Mouse (Mus musculus) brown adipose tissue, adult 24 weeks (tissue): ENCODE data around the gene Cmah. TPM values are rescaled to one million over a fixed set of nuclear protein-coding genes. Genes with fewer than 3 reads are reported as not detected.

Experiments used
- H3K27ac ChIP-seq: fragments of 200-500 bp; replicated peaks from 2 replicates; pipeline ENCODE4 v1.5.1; 2012; ENCODE audit warnings: low read depth, mild to moderate bottlenecking, low read length
- H3K4me1 ChIP-seq: fragments of 200-500 bp; 2 replicates; pipeline ENCODE4 v1.6.1; 2012; ENCODE audit warnings: low read length, mixed read lengths; ENCODE audit not compliant: control insufficient read depth, insufficient read depth, insufficient read length
- H3K4me3 ChIP-seq: fragments of 200-500 bp; 2 replicates; pipeline ENCODE4 v1.5.1; 2012; ENCODE audit warnings: low read depth, mild to moderate bottlenecking, low read length, moderate library complexity; ENCODE audit not compliant: insufficient read depth
- polyA plus RNA-seq: library from polyadenylated mRNA; stranded (reverse); fragments of >200 nt; gene quantifications from 2 replicates; pipeline ENCODE4 v1.2.4, GENCODE M21; 2012; ENCODE audit not compliant: missing spikeins, insufficient read depth, insufficient read length

Gene Cmah
- polyA plus RNA-seq, 1 experiment = 3.6 TPM

GRCm38 (mm10) chr13:24493784-24494183, 166.6 kb downstream of the Cmah start:
- Histone ChIP-seq H3K4me1 (no peaks in the 10 kb centered on the region), H3K4me3 (no peak overlapping the region)

GRCm38 (mm10) chr13:24496353-24496752, 169.1 kb downstream of the Cmah start:
- no peak overlapping the region for H3K27ac ChIP-seq
- no peak overlapping the region for H3K4me3 ChIP-seq
- H3K4me1 ChIP-seq = no peaks in the 10 kb centered on the region

More at GRCm38 (mm10) chr13:24493784-24494183, 166.6 kb downstream of the Cmah start:
- H3K27ac ChIP-seq = no peak overlapping the region

GRCm38 (mm10) chr13:24497001-24497400, 169.8 kb downstream of the Cmah start:
- no peak overlapping the region for H3K27ac ChIP-seq
- H3K4me1 ChIP-seq = no peaks in the 10 kb centered on the region

GRCm38 (mm10) chr13:24498342-24498741, 171.1 kb downstream of the Cmah start:
- no peaks in the 10 kb centered on the region for H3K4me1 ChIP-seq
- H3K4me3 ChIP-seq = no peak overlapping the region
- H3K27ac ChIP-seq = no peak overlapping the region

More at GRCm38 (mm10) chr13:24497001-24497400, 169.8 kb downstream of the Cmah start:
- no peak overlapping the region for H3K4me3 ChIP-seq

GRCm38 (mm10) chr13:24499505-24499904, 172.3 kb downstream of the Cmah start:
- Histone ChIP-seq H3K4me1 (no peaks in the 10 kb centered on the region), H3K27ac (no peak overlapping the region), H3K4me3 (no peak overlapping the region)

- no peak overlapping the region for H3K27ac ChIP-seq
- H3K4me3 ChIP-seq = no peak overlapping the region; the same call in 1 of the 2 replicates
- no peaks in the 10 kb centered on the region for H3K4me1 ChIP-seq
Observed at GRCm38 (mm10) chr13:24501179-24501905, 174.1 kb downstream of the Cmah start.

- Histone ChIP-seq H3K4me1 (no peaks in the 10 kb centered on the region), H3K4me3 (no peak overlapping the region)
Observed at GRCm38 (mm10) chr13:24501919-24502318, 174.7 kb downstream of the Cmah start.

GRCm38 (mm10) chr13:24505812-24506211, 178.6 kb downstream of the Cmah start:
- Histone ChIP-seq H3K4me3 (no peak overlapping the region), H3K27ac (no peak overlapping the region), H3K4me1 (no peaks in the 10 kb centered on the region)

More at GRCm38 (mm10) chr13:24501919-24502318, 174.7 kb downstream of the Cmah start:
- no peak overlapping the region for H3K27ac ChIP-seq

- Histone ChIP-seq H3K4me1 (no peaks in the 10 kb centered on the region), H3K27ac (no peak overlapping the region)
Observed at GRCm38 (mm10) chr13:24507156-24507555, 180.0 kb downstream of the Cmah start.

GRCm38 (mm10) chr13:24508917-24509316, 181.7 kb downstream of the Cmah start:
- no peaks in the 10 kb centered on the region for H3K4me1 ChIP-seq
- no peak overlapping the region for H3K4me3 ChIP-seq
- H3K27ac ChIP-seq = no peak overlapping the region

More at GRCm38 (mm10) chr13:24507156-24507555, 180.0 kb downstream of the Cmah start:
- no peak overlapping the region for H3K4me3 ChIP-seq

GRCm38 (mm10) chr13:24511367-24511766, 184.2 kb downstream of the Cmah start:
- no peaks in the 10 kb centered on the region for H3K4me1 ChIP-seq
- H3K27ac ChIP-seq = no peak overlapping the region
- no peak overlapping the region for H3K4me3 ChIP-seq

- Histone ChIP-seq H3K4me3 (no peak overlapping the region), H3K4me1 (no peaks in the 10 kb centered on the region), H3K27ac (no peak overlapping the region)
Observed at GRCm38 (mm10) chr13:24511932-24512520, 184.8 kb downstream of the Cmah start.

GRCm38 (mm10) chr13:24513717-24514116, 186.5 kb downstream of the Cmah start:
- H3K4me1 ChIP-seq = no peaks in the 10 kb centered on the region
- no peak overlapping the region for H3K4me3 ChIP-seq
- H3K27ac ChIP-seq = no peak overlapping the region

GRCm38 (mm10) chr13:24515101-24515675, 188.0 kb downstream of the Cmah start:
- Histone ChIP-seq H3K27ac (no peak overlapping the region), H3K4me1 (no peaks in the 10 kb centered on the region), H3K4me3 (no peak overlapping the region)

- Histone ChIP-seq H3K27ac (no peak overlapping the region), H3K4me3 (no peak overlapping the region)
Observed at GRCm38 (mm10) chr13:24517757-24518156, 190.6 kb downstream of the Cmah start.

More at GRCm38 (mm10) chr13:24517757-24518156, 190.6 kb downstream of the Cmah start:
- no peaks in the 10 kb centered on the region for H3K4me1 ChIP-seq
